Mouse (Mus musculus) limb, embryonic 14.5 days (tissue): Measurements from ENCODE around the gene Irak2. TPM values are rescaled to one million over a fixed set of nuclear protein-coding genes. Genes with fewer than 3 reads are reported as not detected.
"Not testable (repeated sequence)": the region's sequence is repeated elsewhere in the genome, so short reads cannot be mapped to it uniquely, and the experiment has no call there.

Source experiments
- ATAC-seq: fragments of 200-750 bp; cut with Nextera tagmentation; 2 replicates; pipeline ENCODE4 v1.8.0; 2017; ENCODE audit warnings: low read depth, moderate number of reproducible peaks, moderate TSS enrichment; ENCODE audit not compliant: low FRiP score
- DNase-seq: peaks from one replicate; pipeline ENCODE4 v3.0.0-alpha.2; 2015; ENCODE audit warnings: low spot score
- H3K27ac ChIP-seq: fragments of 300-500 bp; sonication (generic); replicated peaks from 2 replicates; pipeline ENCODE4 v1.5.1; 2014; ENCODE audit warnings: low read depth, mild to moderate bottlenecking, low read length, moderate library complexity, mixed read lengths
- H3K27me3 ChIP-seq: fragments of 300-500 bp; sonication (generic); 2 replicates; pipeline ENCODE4 v1.6.1; 2014; ENCODE audit warnings: low read length, mixed read lengths; ENCODE audit not compliant: control insufficient read depth, insufficient read depth
- H3K36me3 ChIP-seq: fragments of 300-500 bp; sonication (generic); 2 replicates; pipeline ENCODE4 v1.6.1; 2014; ENCODE audit warnings: mild to moderate bottlenecking, low read length, moderate library complexity, mixed read lengths; ENCODE audit not compliant: control insufficient read depth, insufficient read depth
- H3K4me1 ChIP-seq: fragments of 300-500 bp; sonication (generic); 2 replicates; pipeline ENCODE4 v1.6.1; 2014; ENCODE audit warnings: antibody characterized with exemption, low read length, mixed read lengths; ENCODE audit not compliant: control insufficient read depth, insufficient read depth
- H3K4me2 ChIP-seq: fragments of 300-500 bp; sonication (generic); replicated peaks from 2 replicates; pipeline ENCODE4 v1.6.1; 2014; ENCODE audit warnings: low read depth, mild to moderate bottlenecking, low read length, moderate library complexity; ENCODE audit not compliant: severe bottlenecking
- H3K4me3 ChIP-seq: fragments of 300-500 bp; sonication (generic); replicated peaks from 2 replicates; pipeline ENCODE4 v1.5.1; 2014; ENCODE audit warnings: low read length
- H3K9ac ChIP-seq: fragments of 300-500 bp; sonication (generic); 2 replicates; pipeline ENCODE4 v1.6.1; 2014; ENCODE audit warnings: mild to moderate bottlenecking, low read depth, low read length, moderate library complexity; ENCODE audit not compliant: severe bottlenecking
- H3K9me3 ChIP-seq: fragments of 300-500 bp; sonication (generic); 2 replicates; pipeline ENCODE4 v1.6.1; 2016; ENCODE audit warnings: low read length; ENCODE audit not compliant: control insufficient read depth
- POLR2A ChIP-seq: fragments of 200-500 bp; IDR thresholded peaks from 2 replicates; pipeline ENCODE4 v1.8.0; 2012; ENCODE audit warnings: inconsistent platforms, mild to moderate bottlenecking, moderate library complexity, borderline replicate concordance; ENCODE audit not compliant: insufficient read depth, insufficient read length; ENCODE audit errors: extremely low read depth
- WGBS: fragments of 180-500 bp; shearing (Covaris S2); extraction: QIAGEN DNeasy Blood & Tissue Kit; methylation state at CpG from one replicate; pipeline ENCODE4 v1.1.7; 2014; 5-methylcytosine and 5-hydroxymethylcytosine counted together
- polyA plus RNA-seq, 2 experiments: library from polyadenylated mRNA; depleted of rRNA in 1 of 2; stranded (reverse) in 1 of 2; unstranded in 1 of 2; fragments of >200 nt; fragmentation: Nextera tagmentation in 1 of 2; extraction: Ambion mirVana in 1 of 2; gene quantifications; 2 replicates each; pipeline versions ENCODE4 v1.2.1 to v1.2.3; 2012 to 2014

Irak2 gene
- polyA plus RNA-seq, 2 experiments, result 3.3 to 9.0 TPM

- WGBS, result 24% methylated on average over 4 of the region's 4 CpGs
- ATAC-seq, result no peak
- H3K36me3 ChIP-seq, result peaks cover 12% of the 10 kb centered on the region
- H3K27me3 ChIP-seq, result no peaks in the 10 kb centered on the region
- peak overlapping the region; percentile 93 for H3K4me2 ChIP-seq
- H3K4me3 ChIP-seq, result peak overlapping the region; percentile 84
- no peak for TF ChIP-seq POLR2A
- no peak overlapping the region for H3K9ac ChIP-seq
- peak overlapping the region; percentile 78; the same call in 1 of the 2 replicates for H3K27ac ChIP-seq
- DNase-seq, result no peak
- peaks cover 19% of the 10 kb centered on the region for H3K4me1 ChIP-seq
- no peaks in the 10 kb centered on the region for H3K9me3 ChIP-seq
Observed at GRCm38 (mm10) chr6:113695766-113696355, 57.6 kb downstream of the Irak2 start.

DNA sequence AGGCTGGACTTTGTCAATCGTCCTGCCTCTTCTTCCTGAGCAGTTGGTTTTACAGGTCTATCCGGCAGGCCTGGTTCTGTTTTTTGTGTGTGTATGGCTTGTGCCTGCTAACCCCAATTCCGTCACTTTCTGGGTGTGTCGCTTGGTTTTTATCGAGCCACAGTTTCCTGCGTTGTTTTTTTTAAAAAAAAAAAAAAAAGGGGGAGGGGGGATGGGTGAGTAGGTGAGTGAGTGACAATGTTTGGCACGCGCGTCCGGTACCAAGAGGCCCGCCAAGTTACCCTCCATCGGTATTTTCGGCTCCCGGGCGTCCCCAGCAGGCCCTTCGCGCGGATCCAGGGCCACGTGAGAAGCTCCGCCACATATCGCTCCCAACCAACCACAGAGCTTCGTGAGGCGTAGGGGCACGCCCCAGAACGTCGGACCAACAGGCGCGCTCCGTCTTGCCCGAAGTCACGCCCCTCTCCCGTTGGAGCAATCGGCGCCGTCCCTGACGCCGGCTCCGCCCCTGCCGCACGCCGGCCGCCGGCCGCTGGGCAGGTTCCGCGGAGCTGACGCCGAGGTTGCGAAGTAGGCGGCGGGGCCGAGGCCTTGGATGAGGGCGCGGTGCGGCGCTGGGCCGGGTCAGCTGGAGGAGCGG lies 58.4 kb downstream of the Irak2 start, which contains the start of gene Tatdn2:
Gene Tatdn2 (plus strand): TSS at position 469 of the 640 bp plus-strand sequence.
- H3K36me3 ChIP-seq, result peaks cover 20% of the 10 kb centered on the region
- ATAC-seq, result peak; percentile 99
- H3K4me3 ChIP-seq, result peak within 1 kb of the TSS; percentile 84
- peak; percentile 97 for DNase-seq
- peak within 1 kb of the TSS; percentile 93 for H3K4me2 ChIP-seq
- H3K9me3 ChIP-seq, result no peaks in the 10 kb centered on the region
- H3K27ac ChIP-seq, result peak within 1 kb of the TSS; percentile 78
- H3K27me3 ChIP-seq, result no peaks in the 10 kb centered on the region
- WGBS, result under 1% methylated on average over 44 of the region's 58 CpGs
- TF ChIP-seq POLR2A, result 0 out of 2 replicates have a peak, but pooled peaks have one; percentile 34
- H3K9ac ChIP-seq, result peak within 1 kb of the TSS; percentile 80
- peaks cover 18% of the 10 kb centered on the region for H3K4me1 ChIP-seq

GRCm38 (mm10) chr6:113697222-113698205 lies 59.2 kb downstream of the Irak2 start:
- H3K4me2 ChIP-seq, result peak overlapping the region; percentile 93
- peaks cover 18% of the 10 kb centered on the region for H3K4me1 ChIP-seq
- peak; percentile 54 for ATAC-seq
- no peaks in the 10 kb centered on the region for H3K9me3 ChIP-seq
- no peak for DNase-seq
- peaks cover 28% of the 10 kb centered on the region for H3K36me3 ChIP-seq
- WGBS, result 1% methylated on average over 53 of the region's 113 CpGs
- peak overlapping the region; percentile 84 for H3K4me3 ChIP-seq
- no peaks in the 10 kb centered on the region for H3K27me3 ChIP-seq
- no peak for TF ChIP-seq POLR2A
- H3K9ac ChIP-seq, result peak overlapping the region; percentile 80
- H3K27ac ChIP-seq, result peak overlapping the region; percentile 73

DNA sequence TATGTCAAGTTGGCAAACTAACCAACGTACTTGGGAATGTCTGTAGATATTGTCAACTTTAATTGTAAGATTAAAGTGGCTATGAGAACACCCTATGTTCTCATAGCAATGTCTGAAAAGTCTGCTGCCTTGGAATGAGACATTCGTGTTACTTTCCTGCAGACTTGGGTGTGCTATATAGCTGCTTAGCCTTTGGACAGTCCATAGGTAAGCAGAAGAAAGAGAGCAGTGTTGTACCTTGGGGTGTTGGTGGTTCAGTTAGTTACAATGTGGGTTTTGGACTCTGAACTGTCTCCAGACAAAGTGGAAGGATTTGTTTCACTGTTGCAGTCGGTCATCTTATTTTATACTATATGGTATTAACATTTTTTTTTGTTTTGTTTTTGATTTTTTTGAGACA lies 74.5 kb downstream of the Irak2 start:
- DNase-seq (no peak), ATAC-seq (no peak)
- WGBS, result 96% methylated on average over 3 of the region's 3 CpGs
- Histone ChIP-seq H3K36me3 (peaks cover 92% of the 10 kb centered on the region), H3K27ac (no peak overlapping the region), H3K27me3 (no peaks in the 10 kb centered on the region), H3K9me3 (no peaks in the 10 kb centered on the region), H3K4me2 (no peak overlapping the region), H3K4me1 (no peaks in the 10 kb centered on the region), H3K9ac (no peak overlapping the region), H3K4me3 (no peak overlapping the region)
- no peak for TF ChIP-seq POLR2A

DNA sequence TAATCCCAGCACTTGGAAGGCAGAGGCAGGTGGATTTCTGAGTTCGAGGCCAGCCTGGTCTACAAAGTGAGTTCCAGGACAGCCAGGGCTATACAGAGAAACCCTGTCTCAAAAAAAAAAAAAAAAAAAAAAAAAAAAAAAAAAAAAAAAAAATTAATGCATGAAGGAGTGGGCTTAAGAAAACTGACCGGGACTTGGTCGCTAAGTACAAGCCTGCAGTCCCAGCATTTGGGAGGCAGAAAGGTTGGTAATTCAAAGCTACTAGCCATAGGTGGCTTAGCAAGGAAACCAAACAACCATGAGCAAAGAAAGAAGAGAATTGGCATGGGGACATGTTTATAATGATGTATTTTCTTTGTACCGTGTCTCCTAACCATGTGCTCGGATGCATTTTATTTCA lies 75.1 kb downstream of the Irak2 start:
- H3K9me3 ChIP-seq, H3K4me1 ChIP-seq, H3K4me3 ChIP-seq, H3K9ac ChIP-seq, H3K27ac ChIP-seq, H3K4me2 ChIP-seq, ATAC-seq, DNase-seq, H3K27me3 ChIP-seq: not testable (repeated sequence)
- WGBS, result 91% methylated on average over 5 of the region's 5 CpGs
- peaks cover 86% of the 10 kb centered on the region for H3K36me3 ChIP-seq
